Mouse (Mus musculus): ENCODE results near the gene Cnep1r1.

Gene Cnep1r1

DNA sequence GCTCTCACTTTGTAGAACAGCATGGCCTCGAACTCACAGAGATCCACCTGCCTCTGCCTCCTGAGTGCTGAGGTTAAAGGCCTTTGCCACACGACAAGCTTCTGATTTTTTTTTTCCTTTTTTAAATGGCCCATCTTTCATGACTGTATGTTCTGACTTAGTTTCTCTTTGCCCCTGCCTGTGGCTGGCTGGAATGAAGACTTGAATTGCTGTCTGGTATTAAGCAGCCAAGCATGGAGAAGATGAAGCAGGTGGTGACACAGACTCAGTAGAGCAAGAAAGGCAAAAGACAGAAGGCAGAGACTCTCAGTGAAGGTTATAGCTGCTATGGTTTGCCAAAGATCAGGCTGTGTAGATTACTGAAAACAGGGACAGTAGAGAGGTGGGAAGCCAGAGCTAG is 64.6 kb downstream of the Cnep1r1 start:
- CTCF ChIA-PET, result no interaction called here

Measured in spleen, embryonic (tissue).